Mouse (Mus musculus): ENCODE results near the gene Ccn2. TPM values are rescaled to one million over a fixed set of nuclear protein-coding genes. Genes with fewer than 3 reads are reported as not detected.
"Not testable (repeated sequence)": the region's sequence is repeated elsewhere in the genome, so short reads cannot be mapped to it uniquely, and the experiment has no call there.

Ccn2 gene
- polyA plus RNA-seq, 1 experiment from 2014 or later, result 1.8 TPM

DNA sequence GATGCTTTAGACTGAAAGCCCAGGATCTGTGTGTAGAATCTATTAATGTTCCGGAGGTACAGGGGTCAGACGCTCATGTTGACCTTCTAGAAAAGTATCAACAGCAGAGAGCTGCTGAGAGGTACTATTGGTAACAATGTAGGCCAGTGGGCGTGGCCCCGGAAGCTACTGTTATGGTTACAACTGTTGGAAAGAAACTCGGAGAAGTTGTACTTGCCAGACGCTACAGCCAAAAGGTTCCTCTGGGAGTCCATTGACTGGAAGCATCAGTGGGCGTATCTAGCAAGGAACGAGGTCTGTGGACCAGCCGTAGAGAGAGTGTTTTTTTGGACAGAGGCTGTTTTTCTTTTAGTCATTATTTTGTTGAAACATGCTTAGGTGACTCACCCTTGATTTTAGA is 14.5 kb downstream of the Ccn2 start:
- Histone ChIP-seq H3K4me2 (no peak overlapping the region), H3K27ac (no peak overlapping the region), H3K27me3 (no peaks in the 10 kb centered on the region), H3K9ac (no peak overlapping the region), H3K36me3 (ENCODE audit: poor library complexity, severe bottlenecking) (no peaks in the 10 kb centered on the region), H3K4me1 (no peaks in the 10 kb centered on the region), H3K4me3 (no peak overlapping the region), H3K9me3 (replicated peaks) (no peaks in the 10 kb centered on the region)
- WGBS, result 93% methylated on average over 9 of the region's 9 CpGs
- no peak for ATAC-seq

DNA sequence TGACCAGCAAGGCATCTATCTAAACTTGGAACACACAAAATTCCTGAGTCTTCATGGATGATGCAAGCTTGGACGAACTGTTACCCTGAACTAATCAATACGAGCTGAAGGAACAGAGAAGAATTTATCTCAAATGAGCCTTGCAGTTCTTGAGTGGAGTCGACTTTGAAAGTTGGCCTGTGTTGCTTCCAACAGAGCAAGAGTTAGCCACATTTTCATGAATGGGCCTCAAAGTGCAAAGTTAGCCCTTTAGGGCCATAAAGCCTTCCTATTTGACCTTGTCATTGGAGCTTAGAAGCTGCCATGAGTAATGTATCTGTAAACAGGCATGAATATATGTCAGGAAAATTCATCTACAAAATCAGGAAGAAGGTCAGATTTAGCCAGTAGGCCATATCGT is 19.5 kb downstream of the Ccn2 start:
- H3K36me3 ChIP-seq (ENCODE audit: poor library complexity, severe bottlenecking), result no peaks in the 10 kb centered on the region
- H3K27ac ChIP-seq, result no peak overlapping the region
- no peak overlapping the region for H3K4me2 ChIP-seq
- no peaks in the 10 kb centered on the region for H3K4me1 ChIP-seq
- H3K27me3 ChIP-seq, result no peaks in the 10 kb centered on the region
- H3K9me3 ChIP-seq (replicated peaks), result no peaks in the 10 kb centered on the region
- ATAC-seq, result no peak
- no peak overlapping the region for H3K9ac ChIP-seq
- WGBS, result 94% methylated on average over 4 of the region's 4 CpGs
- no peak overlapping the region for H3K4me3 ChIP-seq

DNA sequence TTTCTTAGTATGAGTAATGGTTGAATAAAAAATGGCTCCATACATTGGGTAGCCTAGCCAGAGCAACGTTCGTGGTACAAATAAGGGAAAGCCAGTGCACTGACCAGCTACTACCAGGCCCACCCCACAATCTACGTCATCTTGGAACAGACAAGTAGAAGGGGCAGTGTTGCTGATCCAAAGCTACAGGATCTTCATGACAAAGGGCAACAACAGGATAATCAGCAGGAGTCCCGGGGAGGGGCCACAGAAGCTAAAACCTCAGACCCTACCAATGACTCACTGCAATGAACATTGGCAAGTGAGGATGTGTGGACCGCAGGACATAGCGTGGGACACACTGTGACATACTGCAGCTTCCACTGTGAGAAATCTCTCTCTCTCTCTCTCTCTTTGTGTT is 20.6 kb downstream of the Ccn2 start:
- ATAC-seq, result no peak

DNA sequence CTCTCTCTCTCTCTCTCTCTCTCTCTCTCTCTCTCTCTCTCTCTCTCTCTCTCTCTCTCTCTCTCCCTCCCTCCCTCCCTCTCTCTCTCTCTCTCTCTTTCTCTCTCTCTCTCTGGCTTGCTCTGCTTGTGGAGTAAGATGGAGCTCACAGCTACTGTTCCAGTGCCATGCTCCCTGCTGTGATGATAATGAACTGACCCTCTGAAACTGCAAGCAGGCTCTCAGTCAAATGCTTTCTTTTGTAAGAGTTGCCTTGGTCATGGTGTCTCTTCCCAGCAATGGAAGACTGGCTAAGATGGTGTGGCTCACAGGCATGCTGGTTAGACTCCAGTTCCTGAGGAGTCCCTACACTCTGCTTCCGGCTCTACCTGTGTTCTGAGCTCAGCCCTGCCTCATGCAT is 21.3 kb downstream of the Ccn2 start:
- WGBS, result 90% methylated on average over 1 of the region's 1 CpGs
- H3K27me3 ChIP-seq, ATAC-seq: not testable (repeated sequence)

More for the DNA sequence above, 20.6 kb downstream of the Ccn2 start:
- Histone ChIP-seq H3K27me3 (no peaks in the 10 kb centered on the region), H3K36me3 (ENCODE audit: poor library complexity, severe bottlenecking) (no peaks in the 10 kb centered on the region), H3K4me2 (no peak overlapping the region), H3K9me3 (replicated peaks) (no peaks in the 10 kb centered on the region), H3K4me3 (no peak overlapping the region), H3K27ac (no peak overlapping the region), H3K4me1 (no peaks in the 10 kb centered on the region), H3K9ac (no peak overlapping the region)
- WGBS, result 81% methylated on average over 6 of the region's 6 CpGs

DNA sequence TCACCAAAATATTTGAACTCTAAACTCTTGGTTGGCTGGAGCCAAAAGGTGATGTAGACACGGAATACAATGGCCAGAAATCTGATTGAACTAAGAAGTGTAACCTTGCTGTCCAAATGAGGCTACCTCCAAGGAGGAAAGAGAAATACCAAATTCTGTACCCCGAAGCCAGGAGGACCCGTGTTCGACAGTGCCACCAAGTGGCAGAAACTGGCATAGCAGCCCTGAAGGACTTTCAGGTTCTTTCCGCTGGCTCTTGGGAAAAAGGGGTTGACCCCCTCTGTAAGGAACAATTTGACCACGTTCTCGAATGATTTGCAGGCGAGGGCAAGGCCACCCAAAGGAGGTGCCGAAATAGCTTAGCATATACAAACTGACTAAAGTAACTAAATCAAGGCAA is 26.3 kb downstream of the Ccn2 start:
- H3K27me3 ChIP-seq, result no peaks in the 10 kb centered on the region
- H3K4me3 ChIP-seq, result no peak overlapping the region
- no peak overlapping the region for H3K4me2 ChIP-seq
- no peaks in the 10 kb centered on the region for H3K4me1 ChIP-seq
- no peak overlapping the region for H3K27ac ChIP-seq
- WGBS, result 43% methylated on average over 9 of the region's 9 CpGs
- no peak overlapping the region for H3K9ac ChIP-seq
- ATAC-seq, result no peak
- no peaks in the 10 kb centered on the region for H3K36me3 ChIP-seq (ENCODE audit: poor library complexity, severe bottlenecking)
- H3K9me3 ChIP-seq (replicated peaks), result no peaks in the 10 kb centered on the region

More for the DNA sequence above, 21.3 kb downstream of the Ccn2 start:
- H3K4me2 ChIP-seq; H3K36me3 ChIP-seq (ENCODE audit: poor library complexity, severe bottlenecking); H3K9me3 ChIP-seq (replicated peaks); H3K4me1 ChIP-seq; H3K4me3 ChIP-seq; H3K9ac ChIP-seq; H3K27ac ChIP-seq: not testable (repeated sequence)

DNA sequence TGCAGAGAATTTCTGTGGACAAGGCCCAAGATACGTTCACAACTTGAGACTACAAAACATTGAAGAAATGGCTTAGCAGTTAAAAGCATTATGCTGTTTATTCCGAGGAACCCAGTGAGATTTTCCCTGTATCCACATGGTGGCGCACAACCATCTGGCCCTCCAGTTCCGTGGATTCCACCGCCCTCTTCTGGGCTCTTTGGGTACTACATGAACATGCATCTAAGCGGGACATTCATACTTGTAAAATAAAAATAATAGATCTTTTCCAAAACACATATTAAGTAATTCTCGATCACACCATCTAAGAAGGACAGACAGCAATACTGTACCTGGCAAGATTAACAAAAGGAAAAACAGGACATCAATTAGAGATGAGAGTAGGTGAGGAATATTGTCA is 27.3 kb downstream of the Ccn2 start:
- 28% methylated on average over 7 of the region's 7 CpGs for WGBS
- Histone ChIP-seq H3K27ac (no peak overlapping the region), H3K9ac (no peak overlapping the region), H3K4me2 (no peak overlapping the region), H3K4me3 (no peak overlapping the region), H3K36me3 (ENCODE audit: poor library complexity, severe bottlenecking) (no peaks in the 10 kb centered on the region), H3K27me3 (no peaks in the 10 kb centered on the region), H3K9me3 (replicated peaks) (no peaks in the 10 kb centered on the region), H3K4me1 (no peaks in the 10 kb centered on the region)
- no peak for ATAC-seq

DNA sequence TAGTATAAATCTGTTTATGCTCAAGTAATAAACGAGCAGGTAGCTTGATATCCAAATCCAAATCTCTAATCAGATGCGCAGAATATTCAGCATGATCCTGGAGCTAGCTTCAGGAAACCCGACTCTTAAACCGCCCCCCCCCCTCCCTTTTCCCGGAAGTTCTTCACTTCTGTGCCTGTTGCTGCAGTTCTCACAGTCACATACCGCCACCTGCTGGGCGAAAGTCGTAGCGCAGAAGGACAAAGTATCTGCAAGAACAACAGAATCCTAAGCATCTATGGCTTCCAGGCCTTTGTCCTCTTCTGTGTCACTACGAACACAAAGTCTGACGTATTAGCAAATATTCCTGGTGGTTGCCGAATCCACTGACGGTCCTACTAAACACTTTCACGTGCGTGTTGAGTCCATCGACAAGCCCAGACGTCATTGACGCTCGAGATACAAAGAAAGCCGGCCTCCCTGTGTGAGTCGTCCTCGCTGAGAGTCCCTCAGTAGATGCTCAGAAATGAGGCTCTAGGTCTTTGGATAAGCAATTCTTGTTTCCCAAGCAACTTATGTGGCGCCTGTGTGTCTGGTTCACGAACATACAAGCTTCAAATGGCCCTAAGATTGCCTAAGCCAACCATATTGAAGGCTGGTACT is 29.9 kb downstream of the Ccn2 start:
- no peaks in the 10 kb centered on the region for H3K27me3 ChIP-seq
- H3K9me3 ChIP-seq (replicated peaks), result no peaks in the 10 kb centered on the region
- no peak overlapping the region for H3K9ac ChIP-seq
- H3K4me1 ChIP-seq, result no peaks in the 10 kb centered on the region
- H3K4me2 ChIP-seq, result no peak overlapping the region
- no peak overlapping the region for H3K27ac ChIP-seq
- no peak overlapping the region for H3K4me3 ChIP-seq
- ATAC-seq, result peak; percentile 50
- no peaks in the 10 kb centered on the region for H3K36me3 ChIP-seq (ENCODE audit: poor library complexity, severe bottlenecking)
- WGBS, result 31% methylated on average over 24 of the region's 24 CpGs

DNA sequence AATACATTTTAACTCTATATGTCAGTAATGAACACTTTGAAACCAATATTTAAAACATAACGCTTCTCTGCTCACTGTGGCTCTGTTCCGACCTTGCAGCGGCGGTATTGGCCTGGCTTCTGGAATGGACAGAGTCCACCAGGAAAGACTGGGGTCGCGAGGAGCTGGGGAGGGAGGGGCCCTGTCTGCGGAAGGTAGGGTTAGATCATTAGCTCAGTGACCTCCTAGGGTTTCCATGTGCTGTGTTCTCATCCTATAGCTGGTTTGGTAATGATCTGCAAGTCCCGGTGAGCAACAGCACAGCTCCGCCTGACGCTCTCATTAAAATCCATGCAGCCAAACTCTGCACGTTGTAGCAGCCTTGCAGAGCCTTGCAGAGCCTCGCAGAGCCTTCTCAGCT is 32.0 kb downstream of the Ccn2 start:
- Histone ChIP-seq H3K9ac (no peak overlapping the region), H3K4me1 (peaks cover 4% of the 10 kb centered on the region; the same call in 1 of the 2 replicates), H3K4me2 (no peak overlapping the region), H3K9me3 (replicated peaks) (no peaks in the 10 kb centered on the region), H3K27ac (no peak overlapping the region), H3K4me3 (no peak overlapping the region), H3K27me3 (no peaks in the 10 kb centered on the region), H3K36me3 (ENCODE audit: poor library complexity, severe bottlenecking) (no peaks in the 10 kb centered on the region)
- WGBS, result 63% methylated on average over 12 of the region's 12 CpGs
- no peak for ATAC-seq

DNA sequence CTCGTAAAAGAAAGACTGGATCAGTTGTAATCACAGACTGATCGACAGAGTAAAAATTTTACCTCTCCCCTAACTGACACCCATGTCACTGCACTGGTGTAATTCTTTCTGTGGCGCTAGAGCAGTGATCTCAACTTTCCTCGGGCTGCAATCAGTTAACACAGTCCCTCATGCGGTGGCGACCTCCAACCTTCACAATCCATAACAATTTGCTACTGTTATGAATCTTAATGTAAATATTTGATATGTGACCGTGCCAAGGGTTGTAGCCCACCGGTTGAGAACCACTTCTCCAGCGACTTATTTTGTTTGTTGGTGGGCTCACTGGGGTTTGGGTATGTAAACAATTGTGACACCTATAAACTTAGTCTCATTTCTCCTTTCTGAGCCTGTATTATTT is 33.2 kb downstream of the Ccn2 start:
- Histone ChIP-seq H3K4me3 (no peak overlapping the region), H3K36me3 (ENCODE audit: poor library complexity, severe bottlenecking) (no peaks in the 10 kb centered on the region), H3K27ac (no peak overlapping the region), H3K27me3 (no peaks in the 10 kb centered on the region), H3K9ac (no peak overlapping the region), H3K9me3 (replicated peaks) (no peaks in the 10 kb centered on the region), H3K4me2 (no peak overlapping the region), H3K4me1 (peaks cover 4% of the 10 kb centered on the region; the same call in 1 of the 2 replicates)
- 87% methylated on average over 9 of the region's 9 CpGs for WGBS
- no peak for ATAC-seq

DNA sequence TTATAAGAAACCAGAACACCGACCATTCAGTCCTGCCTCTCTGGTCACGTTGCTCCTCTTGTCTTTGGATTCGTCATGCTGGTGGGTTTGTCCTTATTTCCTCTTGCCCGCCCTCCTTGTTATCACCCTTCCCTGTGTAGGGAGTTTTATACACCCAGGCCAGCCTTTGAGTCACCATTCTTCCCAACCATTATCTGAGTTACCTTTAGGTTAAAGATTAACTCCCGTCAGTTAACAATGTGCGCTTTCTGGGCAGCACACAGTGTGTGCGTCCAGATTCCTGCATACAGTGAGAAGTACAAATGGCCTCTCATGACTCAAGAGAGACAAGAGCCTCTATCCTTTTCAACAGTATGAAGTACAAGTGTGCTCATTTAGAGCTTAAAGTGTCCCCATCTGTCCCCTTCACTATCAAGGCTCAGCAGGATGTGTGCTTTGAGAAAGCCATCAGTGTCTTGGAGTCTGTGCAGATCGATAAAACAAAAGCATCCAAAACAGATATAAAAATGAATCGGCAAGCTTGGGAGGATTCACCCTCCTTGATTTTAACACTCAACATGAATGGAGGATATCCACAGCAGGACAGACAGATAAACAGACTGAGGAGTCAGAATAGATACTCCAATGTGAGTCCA is 34.0 kb downstream of the Ccn2 start:
- H3K27ac ChIP-seq, result no peak overlapping the region
- ATAC-seq, result no peak
- H3K4me3 ChIP-seq, result no peak overlapping the region
- H3K9me3 ChIP-seq (replicated peaks), result no peaks in the 10 kb centered on the region
- H3K27me3 ChIP-seq, result no peaks in the 10 kb centered on the region
- no peak overlapping the region for H3K9ac ChIP-seq
- H3K4me1 ChIP-seq, result peaks cover 4% of the 10 kb centered on the region; the same call in 1 of the 2 replicates
- 86% methylated on average over 9 of the region's 9 CpGs for WGBS
- no peaks in the 10 kb centered on the region for H3K36me3 ChIP-seq (ENCODE audit: poor library complexity, severe bottlenecking)
- no peak overlapping the region for H3K4me2 ChIP-seq

DNA sequence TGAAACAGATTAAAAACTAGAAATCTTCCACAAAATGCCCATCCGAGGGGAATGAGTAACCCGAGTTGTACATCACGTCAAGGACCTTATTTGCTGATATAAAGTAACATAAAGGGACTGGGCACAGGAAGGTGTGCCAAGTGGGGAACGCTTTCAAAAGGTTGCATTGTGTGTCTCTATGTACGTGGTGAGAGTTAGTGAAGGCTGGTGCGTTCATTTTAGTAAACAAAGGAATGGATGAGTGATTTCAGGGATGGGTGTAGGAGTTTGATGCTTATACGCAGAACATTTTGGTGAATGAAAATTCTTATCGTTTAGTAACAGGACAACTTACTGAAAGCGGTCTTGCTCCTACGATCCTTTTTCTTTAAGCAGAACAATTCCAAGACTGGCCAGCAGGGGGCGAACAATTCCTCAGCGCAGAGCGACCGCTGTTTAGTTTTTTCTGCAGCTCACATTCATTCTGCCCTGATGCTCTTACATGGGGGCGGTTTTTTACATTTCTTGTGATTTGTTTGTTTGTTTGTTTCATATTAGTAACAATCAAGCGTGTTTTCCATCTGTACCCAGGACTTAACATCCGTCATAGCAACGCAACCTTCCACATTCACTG is 35.3 kb downstream of the Ccn2 start:
- WGBS, result 21% methylated on average over 18 of the region's 18 CpGs
- H3K36me3 ChIP-seq (ENCODE audit: poor library complexity, severe bottlenecking), result no peaks in the 10 kb centered on the region
- H3K4me2 ChIP-seq, result peak overlapping the region; percentile 45
- ATAC-seq, result peak; percentile 70
- peaks cover 4% of the 10 kb centered on the region; the same call in 1 of the 2 replicates for H3K4me1 ChIP-seq
- H3K27ac ChIP-seq, result no peak overlapping the region
- no peak overlapping the region for H3K9ac ChIP-seq
- H3K9me3 ChIP-seq (replicated peaks), result no peaks in the 10 kb centered on the region
- peak overlapping the region; percentile 18 for H3K4me3 ChIP-seq
- no peaks in the 10 kb centered on the region for H3K27me3 ChIP-seq

DNA sequence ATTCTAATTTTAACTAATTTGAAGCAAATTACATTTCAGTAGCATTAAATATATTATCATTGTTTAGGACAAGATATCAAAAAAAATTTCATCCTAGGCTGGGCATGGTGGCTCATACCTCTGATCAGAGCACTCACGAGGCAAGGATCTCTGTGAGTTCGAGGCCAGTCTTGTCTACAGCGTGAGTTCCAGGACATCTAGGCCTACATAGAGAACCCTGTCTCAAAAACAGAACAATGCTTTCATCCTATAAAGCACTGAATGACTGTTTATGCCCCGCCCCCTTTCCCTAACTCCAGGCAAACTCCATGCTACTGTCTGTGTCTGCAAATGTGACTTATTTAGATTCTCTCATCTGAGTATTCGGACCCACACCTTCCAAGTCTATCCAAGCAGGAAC is 35.9 kb downstream of the Ccn2 start:
- peaks cover 4% of the 10 kb centered on the region; the same call in 1 of the 2 replicates for H3K4me1 ChIP-seq
- H3K27ac ChIP-seq, result no peak overlapping the region
- no peaks in the 10 kb centered on the region for H3K27me3 ChIP-seq
- ATAC-seq, result peak; percentile 54; the same call in 1 of the 2 replicates
- H3K9ac ChIP-seq, result no peak overlapping the region
- H3K4me3 ChIP-seq, result no peak overlapping the region
- 92% methylated on average over 5 of the region's 5 CpGs for WGBS
- H3K9me3 ChIP-seq (replicated peaks), result no peaks in the 10 kb centered on the region
- H3K36me3 ChIP-seq (ENCODE audit: poor library complexity, severe bottlenecking), result no peaks in the 10 kb centered on the region
- no peak overlapping the region for H3K4me2 ChIP-seq

Data from forebrain, embryonic 13.5 days (tissue).